Mouse (Mus musculus) embryo, embryonic 10 days (tissue): ENCODE results near the gene Mlst8.
"Not testable (repeated sequence)": the region's sequence is repeated elsewhere in the genome, so short reads cannot be mapped to it uniquely, and the experiment has no call there.

Source experiments
- DNase-seq: peaks from one replicate; pipeline ENCODE4 v3.0.0-alpha.2; 2015; ENCODE audit warnings: low spot score

Mlst8 gene

GRCm38 (mm10) chr17:24469336-24469909 is 9.5 kb downstream of the Mlst8 start:
- DNase-seq, result no peak

DNA sequence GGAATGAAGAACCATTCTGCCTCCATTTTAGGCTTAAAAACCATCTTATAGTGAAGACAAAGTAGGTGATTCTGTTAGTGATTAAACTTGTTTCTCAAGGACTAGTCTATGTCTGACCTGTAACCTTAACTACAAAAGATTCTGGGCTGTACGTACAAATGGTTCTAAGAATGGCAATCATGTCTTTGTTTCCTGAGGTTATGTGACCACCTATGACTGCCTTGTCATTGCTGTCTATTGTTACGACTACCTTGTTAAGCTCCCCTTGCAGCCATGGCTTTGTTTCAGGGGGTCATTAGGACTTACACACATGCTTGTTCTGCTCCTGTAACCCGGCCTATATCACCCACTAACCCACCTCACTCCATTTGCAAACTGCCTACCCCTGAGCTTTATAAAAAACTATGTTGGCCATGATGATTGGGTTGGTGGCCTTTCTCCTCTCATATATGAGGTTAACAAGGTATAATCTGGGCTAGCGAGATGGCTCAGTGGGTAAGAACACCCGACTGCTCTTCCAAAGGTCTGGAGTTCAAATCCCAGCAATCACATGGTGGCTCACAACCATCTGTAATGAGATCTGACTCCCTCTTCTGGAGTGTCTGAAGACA is 10.1 kb downstream of the Mlst8 start:
- no peak for DNase-seq

DNA sequence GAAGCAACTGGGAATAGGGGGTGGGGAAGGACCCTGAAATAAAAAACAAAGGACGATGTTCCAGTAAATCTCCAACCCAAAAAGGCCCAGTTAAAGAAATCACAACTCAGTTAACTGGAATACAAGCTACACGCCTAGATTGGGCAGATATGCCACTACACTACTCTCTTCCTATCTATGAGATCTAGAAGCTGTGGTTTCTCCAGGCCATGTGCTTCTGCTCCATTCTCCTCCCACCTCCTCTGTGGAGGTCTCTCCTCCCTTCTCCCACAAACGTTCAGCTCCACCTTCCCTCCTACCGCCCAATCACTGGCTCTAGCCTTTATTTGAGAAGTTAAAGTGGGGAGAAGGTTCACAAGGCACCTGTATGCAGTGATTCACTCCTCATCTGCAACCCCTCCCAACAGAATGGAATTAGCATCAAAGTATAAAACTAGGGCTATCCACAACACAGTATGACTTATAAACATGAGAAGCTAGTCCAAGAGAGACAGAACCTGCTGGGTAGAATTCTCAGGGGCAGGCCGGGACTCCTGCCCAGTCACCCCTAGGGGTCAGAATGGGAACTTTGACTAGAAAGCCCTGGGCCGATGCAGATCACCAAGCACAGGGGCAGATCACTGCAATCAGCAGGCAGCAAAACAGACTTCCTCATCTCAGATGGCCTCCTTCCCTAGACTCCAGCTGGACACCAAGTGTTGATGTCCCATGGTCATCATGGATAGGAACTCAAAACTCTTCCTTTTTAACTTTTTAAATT is 15.3 kb downstream of the Mlst8 start:
- DNase-seq, result no peak

DNA sequence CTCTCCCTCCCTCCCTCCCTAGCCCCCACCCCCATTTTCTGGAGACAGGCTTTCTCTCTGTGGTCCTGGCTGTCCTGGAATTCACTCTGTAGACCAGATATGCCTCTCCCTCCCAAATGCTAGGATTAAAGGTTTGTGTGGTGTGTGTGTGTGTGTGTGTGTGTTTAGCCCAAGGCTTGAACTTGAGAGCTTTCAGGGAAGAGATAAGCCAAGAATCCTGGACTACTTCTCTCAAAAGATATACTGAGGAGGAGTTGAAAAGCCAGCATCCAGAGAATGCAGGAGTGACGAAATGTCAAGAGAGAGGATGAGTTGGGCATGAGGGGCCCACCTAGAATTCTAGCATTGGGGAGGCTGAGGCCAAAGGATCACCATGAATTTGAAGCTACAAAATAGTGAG is 15.9 kb downstream of the Mlst8 start:
- no peak for DNase-seq

- DNase-seq, result peak; percentile 55
These were observed 17.3 kb downstream of the Mlst8 start for GRCm38 (mm10) chr17:24461580-24461979.

GRCm38 (mm10) chr17:24455523-24456206 is 23.2 kb downstream of the Mlst8 start:
- DNase-seq, result not testable (repeated sequence)

DNA sequence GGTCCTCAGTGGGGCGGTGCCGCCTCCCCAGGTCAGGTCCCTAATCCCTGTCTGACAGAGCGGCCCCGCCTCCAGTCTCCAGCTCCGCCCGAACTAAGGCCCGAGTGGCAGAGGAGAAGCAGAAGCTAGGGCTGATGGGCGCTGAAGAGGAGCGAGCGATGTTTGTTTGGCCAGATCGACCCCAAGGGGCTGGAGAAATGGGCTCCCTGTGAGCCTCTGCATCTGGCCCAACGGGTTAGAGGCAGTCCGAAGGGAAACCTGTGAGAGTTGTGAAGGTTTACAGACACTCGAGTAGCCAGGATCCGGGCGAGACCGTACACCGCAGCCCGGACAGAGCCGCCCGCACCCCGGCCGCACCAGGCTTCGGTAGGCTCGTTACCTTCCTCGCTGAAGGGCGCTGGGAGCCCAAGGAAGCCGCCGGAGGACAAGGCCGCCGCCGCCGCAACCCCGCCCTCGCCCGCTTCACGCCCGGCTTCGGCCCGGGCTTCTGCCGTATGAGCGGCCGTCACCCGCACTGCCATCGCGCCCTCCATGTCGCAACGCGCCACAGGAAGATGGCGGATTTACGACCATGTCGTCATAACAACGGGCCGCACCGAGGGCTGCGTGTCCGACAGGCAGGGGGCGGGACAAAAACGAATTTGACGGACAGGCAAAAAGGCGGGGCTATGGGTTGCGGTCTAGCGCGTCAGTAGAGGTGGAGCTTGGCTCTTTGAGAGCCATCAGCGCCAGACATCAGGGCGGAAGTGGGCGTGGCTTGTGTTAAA is 23.9 kb downstream of the Mlst8 start:
- peak; percentile 100 for DNase-seq

GRCm38 (mm10) chr17:24454218-24454755 is 24.6 kb downstream of the Mlst8 start:
- DNase-seq, result no peak

DNA sequence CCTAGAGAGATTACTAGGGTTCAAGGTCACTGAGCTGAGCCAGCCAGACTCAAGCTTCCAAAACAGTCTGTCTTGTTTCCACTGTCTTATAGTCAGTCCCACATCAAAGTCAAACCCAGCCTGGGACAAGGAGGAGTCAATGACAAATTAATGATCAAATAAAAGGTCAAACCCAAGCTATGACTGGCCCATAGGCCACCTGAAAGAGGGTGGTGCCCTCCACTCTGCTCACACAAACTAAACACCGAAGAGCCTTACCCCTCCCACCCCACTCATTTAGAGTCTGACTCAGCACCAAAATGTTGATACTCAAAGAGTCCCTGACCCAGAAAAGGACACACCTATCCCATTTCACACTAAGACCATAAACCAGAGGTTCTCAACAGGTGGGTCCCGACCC is 25.5 kb downstream of the Mlst8 start:
- DNase-seq, result no peak

DNA sequence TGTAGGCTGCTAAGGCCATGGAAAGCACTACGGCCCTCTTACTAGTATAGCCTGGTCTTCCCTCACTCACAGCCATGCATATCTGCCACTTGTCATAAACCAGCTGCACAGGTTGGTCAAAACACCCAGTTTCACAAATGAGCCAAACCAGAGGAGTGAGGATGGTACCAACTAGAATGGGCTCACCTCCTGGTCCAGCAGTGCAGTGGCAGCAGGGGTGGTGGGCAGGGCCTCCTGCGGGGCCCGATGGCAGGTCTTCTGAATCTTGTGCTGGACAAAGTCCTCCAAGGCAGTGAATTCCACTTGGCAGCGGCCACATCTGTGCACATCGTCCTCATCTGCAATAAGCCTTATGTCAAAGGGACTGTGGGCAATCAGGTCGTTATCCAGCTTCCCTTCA is 27.7 kb downstream of the Mlst8 start:
- DNase-seq, result no peak

DNA sequence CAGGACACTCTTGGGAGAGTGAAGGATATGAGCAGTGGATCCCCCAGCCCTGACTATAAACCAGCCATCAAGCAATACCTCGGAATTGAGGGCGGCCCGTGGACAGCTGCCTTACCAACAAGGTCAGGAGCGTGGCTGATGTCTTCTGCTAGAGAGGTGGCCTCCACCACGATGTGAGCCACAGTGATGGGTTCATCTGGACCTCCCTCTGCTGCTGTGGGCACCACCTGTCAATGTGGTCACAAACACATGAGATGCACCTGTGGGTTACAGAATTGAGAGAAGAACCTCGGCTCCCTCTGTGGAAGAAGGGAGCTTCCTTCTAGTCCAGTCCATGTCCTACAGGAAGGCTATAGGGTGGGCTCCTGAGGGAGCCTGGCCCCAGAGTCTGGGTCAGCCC is 29.4 kb downstream of the Mlst8 start:
- no peak for DNase-seq

GRCm38 (mm10) chr17:24446590-24446989 is 32.3 kb downstream of the Mlst8 start:
- DNase-seq, result no peak

GRCm38 (mm10) chr17:24443409-24443808 is 35.5 kb downstream of the Mlst8 start:
- no peak for DNase-seq

- DNase-seq, result no peak
These were observed 36.2 kb downstream of the Mlst8 start, which contains the start of gene Dnase1l2 for GRCm38 (mm10) chr17:24442632-24443155. Gene Dnase1l2, minus strand, starts transcription at chr17:24443105.

GRCm38 (mm10) chr17:24442107-24442506 is 36.8 kb downstream of the Mlst8 start:
- DNase-seq, result no peak

DNA sequence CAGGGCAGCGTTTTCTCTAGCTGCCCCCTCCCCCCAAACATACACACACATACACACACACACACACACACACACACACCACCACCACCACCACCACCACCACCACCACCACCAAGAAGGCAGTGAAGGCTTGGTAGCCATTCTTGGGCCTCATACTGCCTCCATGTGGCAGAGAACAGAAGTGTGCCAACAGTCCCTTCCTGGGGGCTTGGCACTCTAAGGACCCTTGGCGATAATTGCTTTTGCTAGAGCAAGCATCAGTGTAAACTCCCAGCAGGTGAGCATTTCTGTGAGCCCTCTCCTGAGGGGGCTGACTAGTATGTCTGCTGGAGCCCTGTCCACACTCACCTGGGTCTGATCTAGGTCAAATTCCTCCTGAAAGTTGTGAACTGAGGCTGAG is 37.7 kb downstream of the Mlst8 start:
- DNase-seq, result peak; percentile 21

DNA sequence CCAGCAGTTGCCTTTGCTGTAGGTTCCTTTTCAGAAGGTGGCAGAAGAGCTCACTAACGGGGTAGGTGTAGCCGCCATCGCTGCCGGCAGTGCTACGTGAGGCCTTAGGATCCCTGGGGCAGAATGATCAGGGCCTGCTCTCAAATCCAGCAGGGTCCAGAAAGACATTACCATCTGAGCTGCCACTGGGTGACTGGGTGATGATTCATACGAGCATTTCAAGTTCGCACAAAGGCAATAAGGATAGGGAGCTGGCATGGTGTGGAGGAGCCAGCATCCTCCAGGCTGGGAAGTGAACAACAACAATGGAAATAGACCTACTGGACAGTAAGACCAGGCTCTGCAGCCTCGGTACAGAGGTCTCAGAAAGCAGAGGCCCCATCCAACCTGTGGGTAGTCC is 38.5 kb downstream of the Mlst8 start:
- DNase-seq, result no peak

GRCm38 (mm10) chr17:24437016-24437415 is 41.9 kb downstream of the Mlst8 start:
- peak; percentile 28 for DNase-seq

DNA sequence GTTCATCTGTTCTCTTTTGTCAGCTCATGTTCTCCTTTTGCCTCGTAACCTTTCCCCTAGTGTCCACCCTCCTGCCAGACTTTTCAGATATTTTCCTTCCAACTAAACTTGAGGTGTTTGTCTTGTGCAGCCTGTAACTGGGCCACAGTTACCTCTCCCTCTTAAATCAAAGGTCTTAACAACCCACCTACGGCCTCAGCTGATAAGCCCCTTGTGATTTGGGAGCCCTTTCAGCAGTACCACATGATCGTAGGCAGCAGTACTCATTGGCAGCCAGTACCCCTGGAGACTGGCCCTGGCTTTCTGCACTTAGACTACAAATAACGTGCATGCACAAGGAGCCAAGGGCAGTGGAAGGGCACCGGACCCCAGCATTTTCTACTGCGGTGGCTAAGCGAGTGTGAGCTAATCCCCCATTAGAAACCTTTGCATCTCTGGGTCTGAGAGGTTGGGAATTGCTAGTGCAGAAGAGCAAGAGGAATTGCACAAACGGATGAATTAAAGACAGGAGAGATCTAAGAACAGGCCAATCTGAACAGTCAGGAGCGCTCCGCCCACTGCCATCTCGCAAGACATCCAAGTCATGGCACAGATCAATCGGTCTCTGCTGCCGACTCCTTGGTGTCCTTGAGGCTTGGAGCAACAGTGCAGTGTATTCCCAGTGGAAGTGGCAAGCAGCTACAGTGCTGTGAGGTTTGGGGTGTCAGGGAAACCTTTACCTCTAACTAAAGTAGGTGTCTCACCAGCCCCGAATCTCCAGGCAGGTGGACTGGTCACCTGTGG is 49.5 kb downstream of the Mlst8 start:
- no peak for DNase-seq

GRCm38 (mm10) chr17:24427170-24427557 is 51.7 kb downstream of the Mlst8 start:
- peak; percentile 30 for DNase-seq
